Mouse (Mus musculus) stomach, postnatal 0 days (tissue): ENCODE data around the gene Nwd2.

Source experiments
- CTCF ChIP-seq: IDR thresholded peaks from 2 replicates; pipeline ENCODE4 v1.5.1; 2016; ENCODE audit warnings: antibody characterized with exemption, low read depth, mild to moderate bottlenecking, moderate library complexity
- EP300 ChIP-seq: optimal IDR thresholded peaks from 2 replicates; pipeline ENCODE3; 2016; ENCODE audit warnings: antibody characterized with exemption

GRCm38 (mm10) chr5:63825881-63826280 is 177.0 kb downstream of the Nwd2 start:
- TF ChIP-seq CTCF (no peak), EP300 (no peak)
